Mouse (Mus musculus): ENCODE data around the gene Cep131. TPM values are rescaled to one million over a fixed set of nuclear protein-coding genes. Genes with fewer than 3 reads are reported as not detected.

Cep131 gene
- total RNA-seq, 2 experiments from 2014 or later = 52.2 to 87.4 TPM

- no peak for DNase-seq
Measured at GRCm38 (mm10) chr11:120052274-120052673, 34.4 kb downstream of the Cep131 start.

GRCm38 (mm10) chr11:120051124-120051811 lies 35.4 kb downstream of the Cep131 start:
- DNase-seq = peak; percentile 73

- no peak for DNase-seq
Measured at GRCm38 (mm10) chr11:120049067-120049466, 37.6 kb downstream of the Cep131 start.

- DNase-seq = no peak
Measured at GRCm38 (mm10) chr11:120048252-120048556, 38.4 kb downstream of the Cep131 start.

- no peak for DNase-seq
Measured at GRCm38 (mm10) chr11:120047531-120048251, 38.9 kb downstream of the Cep131 start.

- peak; percentile 44 for DNase-seq
Measured at GRCm38 (mm10) chr11:120046553-120047191, 40.0 kb downstream of the Cep131 start, which contains the start of gene Aatk. Aatk (minus strand) TSS chr11:120047167.

- DNase-seq = peak; percentile 72
Measured at GRCm38 (mm10) chr11:120045839-120046552, 40.6 kb downstream of the Cep131 start.

- DNase-seq = no peak
Measured at GRCm38 (mm10) chr11:120045341-120045740, 41.3 kb downstream of the Cep131 start.

GRCm38 (mm10) chr11:120042141-120042838 lies 44.3 kb downstream of the Cep131 start:
- no peak for DNase-seq

GRCm38 (mm10) chr11:120041191-120042123 lies 45.2 kb downstream of the Cep131 start:
- DNase-seq = peak; percentile 69

GRCm38 (mm10) chr11:120040440-120040839 lies 46.2 kb downstream of the Cep131 start:
- DNase-seq = no peak

GRCm38 (mm10) chr11:120039581-120039980 lies 47.0 kb downstream of the Cep131 start:
- DNase-seq = no peak

- no peak for DNase-seq
Measured at GRCm38 (mm10) chr11:120034762-120035161, 51.9 kb downstream of the Cep131 start.

- no peak for DNase-seq
Measured at GRCm38 (mm10) chr11:120034306-120034705, 52.3 kb downstream of the Cep131 start.

GRCm38 (mm10) chr11:120033473-120033872 lies 53.2 kb downstream of the Cep131 start:
- DNase-seq = no peak

GRCm38 (mm10) chr11:120032052-120032451 lies 54.6 kb downstream of the Cep131 start:
- no peak for DNase-seq

GRCm38 (mm10) chr11:120030145-120030901 lies 56.3 kb downstream of the Cep131 start:
- peak; percentile 70 for DNase-seq

GRCm38 (mm10) chr11:120029431-120030144 lies 57.0 kb downstream of the Cep131 start:
- peak; percentile 53 for DNase-seq
